Mouse (Mus musculus): ENCODE measurements around the gene Trpc5os. TPM values are rescaled to one million over a fixed set of nuclear protein-coding genes. Genes with fewer than 3 reads are reported as not detected.

The Trpc5os gene
- polyA plus RNA-seq (2015; fragmentation: Nextera tagmentation; extraction: Ambion mirVana), result not detected in 2 replicates

GRCm38 (mm10) chrX:144456281-144456680 lies at the start of gene Trpc5os:
TSS of gene Trpc5os (plus strand) at chrX:144456581.

Other genes with a start within 250 kb of the Trpc5os start
- 5.3 and 6.6 TPM in 2 replicates for gene Alg13, start 138.8 kb upstream of the Trpc5os start, polyA plus RNA-seq (2015; fragmentation: Nextera tagmentation; extraction: Ambion mirVana)
- 0.04 and 0.07 TPM in 2 replicates for gene Trpc5, start 231.6 kb downstream of the Trpc5os start, polyA plus RNA-seq (2015; fragmentation: Nextera tagmentation; extraction: Ambion mirVana)
- 0.22 and 0.31 TPM in 2 replicates for gene Rtl4, start 232.3 kb downstream of the Trpc5os start, polyA plus RNA-seq (2015; fragmentation: Nextera tagmentation; extraction: Ambion mirVana)

Measured in skeletal muscle tissue, postnatal 0 days (tissue).